Mouse (Mus musculus): Measurements from ENCODE around the gene Gm16253. TPM values are rescaled to one million over a fixed set of nuclear protein-coding genes. Genes with fewer than 3 reads are reported as not detected.
A peak's percentile ranks its signal among the peaks of the same experiment; 100 is the strongest.

The Gm16253 gene
- total and polyA plus RNA-seq, 2 experiments = not detected

- H3K9ac ChIP-seq (ENCODE audit: low read depth, low read length) = no peak overlapping the region
- TF ChIP-seq POLR2A (IDR thresholded peaks at IDR 0.05; ENCODE audit: extremely low read depth, insufficient read depth, low read length) (no peak), CTCF (IDR thresholded peaks at IDR 0.05; ENCODE audit: low read depth, low read length) (no peak)
- H3K79me2 ChIP-seq (ENCODE audit: control insufficient read depth, insufficient read depth, low read length) = no peaks in the 10 kb centered on the region
- H3K36me3 ChIP-seq (ENCODE audit: control insufficient read depth, insufficient read depth, low read length) = no peaks in the 10 kb centered on the region
- 67% methylated on average over 7 of the region's 7 CpGs for WGBS
- DNase-seq (ENCODE audit: extremely low read depth, low read depth, low spot score) = no peak
- no peak overlapping the region for H3K4me3 ChIP-seq (ENCODE audit: insufficient read depth, low read depth, low read length)
- H3K27ac ChIP-seq (replicated peaks; ENCODE audit: insufficient read depth, low read depth, low read length) = no peak overlapping the region
- no peaks in the 10 kb centered on the region for H3K27me3 ChIP-seq (ENCODE audit: control insufficient read depth, insufficient read depth, low read length)
- peaks cover 7% of the 10 kb centered on the region; the same call in 1 of the 2 replicates for H3K4me1 ChIP-seq (ENCODE audit: control insufficient read depth, insufficient read depth, low read length)
These were observed 28.0 kb upstream of the Gm16253 start for GRCm38 (mm10) chr3:96548824-96549223.

DNA sequence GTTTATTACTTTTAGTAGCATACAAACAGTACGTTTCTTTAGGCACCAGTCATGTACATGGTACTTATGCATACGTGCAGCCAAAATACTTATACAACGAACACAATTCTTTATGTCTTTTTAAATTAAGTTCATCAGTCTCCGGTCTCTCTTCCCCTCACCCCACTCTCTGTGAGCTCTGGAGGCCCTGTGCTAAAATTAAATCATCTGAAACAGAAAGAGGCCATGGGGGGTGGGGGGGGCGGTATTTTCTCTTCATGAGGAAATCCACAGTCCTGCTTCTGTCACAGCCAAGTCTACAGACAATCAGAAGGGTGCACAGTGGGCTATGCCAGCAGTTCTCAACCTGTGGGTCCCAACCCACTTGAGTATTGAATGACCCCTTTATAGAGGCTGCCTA lies 27.4 kb upstream of the Gm16253 start:
- Histone ChIP-seq H3K4me1 (ENCODE audit: control insufficient read depth, insufficient read depth, low read length) (peaks cover 7% of the 10 kb centered on the region; the same call in 1 of the 2 replicates), H3K79me2 (ENCODE audit: control insufficient read depth, insufficient read depth, low read length) (no peaks in the 10 kb centered on the region), H3K4me3 (ENCODE audit: insufficient read depth, low read depth, low read length) (no peak overlapping the region), H3K27ac (replicated peaks; ENCODE audit: insufficient read depth, low read depth, low read length) (no peak overlapping the region), H3K9ac (ENCODE audit: low read depth, low read length) (no peak overlapping the region), H3K27me3 (ENCODE audit: control insufficient read depth, insufficient read depth, low read length) (no peaks in the 10 kb centered on the region), H3K36me3 (ENCODE audit: control insufficient read depth, insufficient read depth, low read length) (no peaks in the 10 kb centered on the region)
- WGBS = 90% methylated on average over 5 of the region's 5 CpGs
- TF ChIP-seq CTCF (IDR thresholded peaks at IDR 0.05; ENCODE audit: low read depth, low read length) = no peak
- TF ChIP-seq POLR2A (IDR thresholded peaks at IDR 0.05; ENCODE audit: extremely low read depth, insufficient read depth, low read length) = no peak
- no peak for DNase-seq (ENCODE audit: extremely low read depth, low read depth, low spot score)

- Histone ChIP-seq H3K27me3 (ENCODE audit: control insufficient read depth, insufficient read depth, low read length) (no peaks in the 10 kb centered on the region), H3K36me3 (ENCODE audit: control insufficient read depth, insufficient read depth, low read length) (no peaks in the 10 kb centered on the region), H3K27ac (replicated peaks; ENCODE audit: insufficient read depth, low read depth, low read length) (no peak overlapping the region), H3K9ac (ENCODE audit: low read depth, low read length) (no peak overlapping the region), H3K79me2 (ENCODE audit: control insufficient read depth, insufficient read depth, low read length) (no peaks in the 10 kb centered on the region), H3K4me3 (ENCODE audit: insufficient read depth, low read depth, low read length) (no peak overlapping the region), H3K4me1 (ENCODE audit: control insufficient read depth, insufficient read depth, low read length) (peaks cover 14% of the 10 kb centered on the region)
- TF ChIP-seq POLR2A (IDR thresholded peaks at IDR 0.05; ENCODE audit: extremely low read depth, insufficient read depth, low read length) = no peak
- TF ChIP-seq CTCF (IDR thresholded peaks at IDR 0.05; ENCODE audit: low read depth, low read length) = peak; percentile 44; the same call in 1 of the 2 replicates
- 20% methylated on average over 8 of the region's 8 CpGs for WGBS
- DNase-seq (ENCODE audit: extremely low read depth, low read depth, low spot score) = peak; percentile 62
These were observed 25.6 kb upstream of the Gm16253 start for GRCm38 (mm10) chr3:96551203-96551602.

DNA sequence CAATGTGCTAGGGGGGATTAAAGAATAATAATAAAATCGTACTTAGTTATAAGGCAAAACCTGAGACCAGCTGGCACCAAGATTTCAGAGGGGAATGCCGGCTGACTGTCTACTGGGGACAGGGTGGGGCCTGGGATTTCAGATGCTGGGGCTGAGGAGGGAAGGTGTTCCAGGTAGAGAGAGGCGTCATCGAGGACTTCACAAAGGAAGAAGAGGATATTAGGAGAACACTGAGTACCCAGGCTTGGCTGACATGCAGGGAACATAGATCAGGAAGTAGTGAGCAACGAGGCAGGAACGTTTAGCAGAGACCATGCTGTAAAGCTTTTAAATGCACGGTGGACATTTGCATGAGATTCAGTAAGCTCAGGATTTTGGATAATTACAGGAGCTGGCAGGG lies 24.9 kb upstream of the Gm16253 start:
- no peak for TF ChIP-seq CTCF (IDR thresholded peaks at IDR 0.05; ENCODE audit: low read depth, low read length)
- WGBS = 65% methylated on average over 7 of the region's 7 CpGs
- no peaks in the 10 kb centered on the region for H3K27me3 ChIP-seq (ENCODE audit: control insufficient read depth, insufficient read depth, low read length)
- no peaks in the 10 kb centered on the region for H3K36me3 ChIP-seq (ENCODE audit: control insufficient read depth, insufficient read depth, low read length)
- no peak overlapping the region for H3K9ac ChIP-seq (ENCODE audit: low read depth, low read length)
- no peak overlapping the region for H3K27ac ChIP-seq (replicated peaks; ENCODE audit: insufficient read depth, low read depth, low read length)
- peaks cover 14% of the 10 kb centered on the region for H3K4me1 ChIP-seq (ENCODE audit: control insufficient read depth, insufficient read depth, low read length)
- H3K79me2 ChIP-seq (ENCODE audit: control insufficient read depth, insufficient read depth, low read length) = no peaks in the 10 kb centered on the region
- DNase-seq (ENCODE audit: extremely low read depth, low read depth, low spot score) = no peak
- no peak overlapping the region for H3K4me3 ChIP-seq (ENCODE audit: insufficient read depth, low read depth, low read length)

- H3K36me3 ChIP-seq (ENCODE audit: control insufficient read depth, insufficient read depth, low read length) = peaks cover under 1% of the 10 kb centered on the region; the same call in 1 of the 2 replicates
- WGBS = 80% methylated on average over 6 of the region's 6 CpGs
- TF ChIP-seq POLR2A (IDR thresholded peaks at IDR 0.05; ENCODE audit: extremely low read depth, insufficient read depth, low read length) (no peak), CTCF (IDR thresholded peaks at IDR 0.05; ENCODE audit: low read depth, low read length) (no peak)
- DNase-seq (ENCODE audit: extremely low read depth, low read depth, low spot score) = no peak
- no peak overlapping the region for H3K9ac ChIP-seq (ENCODE audit: low read depth, low read length)
- no peaks in the 10 kb centered on the region; the same call in 1 of the 2 replicates for H3K79me2 ChIP-seq (ENCODE audit: control insufficient read depth, insufficient read depth, low read length)
- H3K27me3 ChIP-seq (ENCODE audit: control insufficient read depth, insufficient read depth, low read length) = no peaks in the 10 kb centered on the region
- no peak overlapping the region for H3K27ac ChIP-seq (replicated peaks; ENCODE audit: insufficient read depth, low read depth, low read length)
- H3K4me3 ChIP-seq (ENCODE audit: insufficient read depth, low read depth, low read length) = no peak overlapping the region
- H3K4me1 ChIP-seq (ENCODE audit: control insufficient read depth, insufficient read depth, low read length) = peaks cover 11% of the 10 kb centered on the region
These were observed 23.2 kb upstream of the Gm16253 start for GRCm38 (mm10) chr3:96553601-96554000.

GRCm38 (mm10) chr3:96554251-96554650 lies 22.5 kb upstream of the Gm16253 start:
- TF ChIP-seq CTCF (IDR thresholded peaks at IDR 0.05; ENCODE audit: low read depth, low read length) (no peak), POLR2A (IDR thresholded peaks at IDR 0.05; ENCODE audit: extremely low read depth, insufficient read depth, low read length) (no peak)
- Histone ChIP-seq H3K4me1 (ENCODE audit: control insufficient read depth, insufficient read depth, low read length) (peaks cover 11% of the 10 kb centered on the region), H3K9ac (ENCODE audit: low read depth, low read length) (no peak overlapping the region), H3K79me2 (ENCODE audit: control insufficient read depth, insufficient read depth, low read length) (no peaks in the 10 kb centered on the region; the same call in 1 of the 2 replicates), H3K36me3 (ENCODE audit: control insufficient read depth, insufficient read depth, low read length) (peaks cover 7% of the 10 kb centered on the region), H3K4me3 (ENCODE audit: insufficient read depth, low read depth, low read length) (no peak overlapping the region), H3K27ac (replicated peaks; ENCODE audit: insufficient read depth, low read depth, low read length) (no peak overlapping the region), H3K27me3 (ENCODE audit: control insufficient read depth, insufficient read depth, low read length) (no peaks in the 10 kb centered on the region)
- WGBS = 66% methylated on average over 6 of the region's 6 CpGs
- no peak for DNase-seq (ENCODE audit: extremely low read depth, low read depth, low spot score)
